Mouse (Mus musculus): ENCODE data around the gene Htr2a. TPM values are rescaled to one million over a fixed set of nuclear protein-coding genes. Genes with fewer than 3 reads are reported as not detected.

The Htr2a gene
- polyA plus RNA-seq, 1 experiment = 0.05 TPM

GRCm38 (mm10) chr14:74723541-74723940 lies 82.9 kb downstream of the Htr2a start:
- DNase-seq = no peak
- Histone ChIP-seq H3K27ac (ENCODE audit: control insufficient read depth, insufficient read depth, low read length) (no peak overlapping the region), H3K36me3 (ENCODE audit: control insufficient read depth, insufficient read depth, low read length) (no peaks in the 10 kb centered on the region), H3K27me3 (ENCODE audit: control insufficient read depth, insufficient read depth, low read length) (no peaks in the 10 kb centered on the region), H3K4me1 (replicated peaks; ENCODE audit: control insufficient read depth, insufficient read depth, low read length) (no peaks in the 10 kb centered on the region), H3K4me3 (ENCODE audit: control insufficient read depth, insufficient read depth, low read length) (no peak overlapping the region)
- 86% methylated on average over 3 of the region's 3 CpGs for WGBS
- TF ChIP-seq CTCF (IDR thresholded peaks at IDR 0.05; ENCODE audit: borderline replicate concordance, control insufficient read depth, extremely low read depth, insufficient read depth, low read length, poor library complexity) (no peak), POLR2A (IDR thresholded peaks at IDR 0.05; ENCODE audit: control insufficient read depth, extremely low read depth, insufficient read depth, low read length, poor library complexity) (no peak)

GRCm38 (mm10) chr14:74731221-74732078 lies 90.8 kb downstream of the Htr2a start:
- no peak overlapping the region for H3K27ac ChIP-seq (ENCODE audit: control insufficient read depth, insufficient read depth, low read length)

GRCm38 (mm10) chr14:74732079-74732783 lies 91.6 kb downstream of the Htr2a start, which contains the start of gene Esd:
Gene Esd, plus strand, starts transcription at chr14:74732297.
- peaks cover 6% of the 10 kb centered on the region; the same call in 1 of the 2 replicates for H3K36me3 ChIP-seq (ENCODE audit: control insufficient read depth, insufficient read depth, low read length)
- peak within 1 kb of the TSS; percentile 64 for H3K4me3 ChIP-seq (ENCODE audit: control insufficient read depth, insufficient read depth, low read length)
- H3K27ac ChIP-seq (ENCODE audit: control insufficient read depth, insufficient read depth, low read length) = no peak within 1 kb of the TSS
- peaks cover 4% of the 10 kb centered on the region; the same call in 1 of the 2 replicates for H3K4me1 ChIP-seq (replicated peaks; ENCODE audit: control insufficient read depth, insufficient read depth, low read length)
- TF ChIP-seq CTCF (IDR thresholded peaks at IDR 0.05; ENCODE audit: borderline replicate concordance, control insufficient read depth, extremely low read depth, insufficient read depth, low read length, poor library complexity) = peak; percentile 23; the same call in 1 of the 2 replicates
- peak; percentile 72; the same call in 1 of the 2 replicates for TF ChIP-seq POLR2A (IDR thresholded peaks at IDR 0.05; ENCODE audit: control insufficient read depth, extremely low read depth, insufficient read depth, low read length, poor library complexity)
- no peaks in the 10 kb centered on the region for H3K27me3 ChIP-seq (ENCODE audit: control insufficient read depth, insufficient read depth, low read length)
- 1% methylated on average over 53 of the region's 53 CpGs for WGBS
- DNase-seq = peak; percentile 96

More at GRCm38 (mm10) chr14:74731221-74732078, 90.8 kb downstream of the Htr2a start:
- DNase-seq = no peak
- Histone ChIP-seq H3K27me3 (ENCODE audit: control insufficient read depth, insufficient read depth, low read length) (no peaks in the 10 kb centered on the region), H3K4me1 (replicated peaks; ENCODE audit: control insufficient read depth, insufficient read depth, low read length) (peaks cover 4% of the 10 kb centered on the region; the same call in 1 of the 2 replicates), H3K36me3 (ENCODE audit: control insufficient read depth, insufficient read depth, low read length) (peaks cover under 1% of the 10 kb centered on the region; the same call in 1 of the 2 replicates), H3K4me3 (ENCODE audit: control insufficient read depth, insufficient read depth, low read length) (peak overlapping the region; percentile 30)
- 33% methylated on average over 9 of the region's 9 CpGs for WGBS
- no peak for TF ChIP-seq CTCF (IDR thresholded peaks at IDR 0.05; ENCODE audit: borderline replicate concordance, control insufficient read depth, extremely low read depth, insufficient read depth, low read length, poor library complexity)
- TF ChIP-seq POLR2A (IDR thresholded peaks at IDR 0.05; ENCODE audit: control insufficient read depth, extremely low read depth, insufficient read depth, low read length, poor library complexity) = no peak

GRCm38 (mm10) chr14:74733397-74733796 lies 92.8 kb downstream of the Htr2a start:
- DNase-seq = no peak
- TF ChIP-seq POLR2A (IDR thresholded peaks at IDR 0.05; ENCODE audit: control insufficient read depth, extremely low read depth, insufficient read depth, low read length, poor library complexity) = no peak
- no peak for TF ChIP-seq CTCF (IDR thresholded peaks at IDR 0.05; ENCODE audit: borderline replicate concordance, control insufficient read depth, extremely low read depth, insufficient read depth, low read length, poor library complexity)
- Histone ChIP-seq H3K27me3 (ENCODE audit: control insufficient read depth, insufficient read depth, low read length) (no peaks in the 10 kb centered on the region), H3K4me1 (replicated peaks; ENCODE audit: control insufficient read depth, insufficient read depth, low read length) (peaks cover 4% of the 10 kb centered on the region; the same call in 1 of the 2 replicates), H3K36me3 (ENCODE audit: control insufficient read depth, insufficient read depth, low read length) (peaks cover 13% of the 10 kb centered on the region), H3K4me3 (ENCODE audit: control insufficient read depth, insufficient read depth, low read length) (no peak overlapping the region), H3K27ac (ENCODE audit: control insufficient read depth, insufficient read depth, low read length) (no peak overlapping the region)
- 89% methylated on average over 2 of the region's 2 CpGs for WGBS

- WGBS = 92% methylated on average over 6 of the region's 6 CpGs
- H3K27me3 ChIP-seq (ENCODE audit: control insufficient read depth, insufficient read depth, low read length) = no peaks in the 10 kb centered on the region
- DNase-seq = no peak
- peaks cover 4% of the 10 kb centered on the region; the same call in 1 of the 2 replicates for H3K4me1 ChIP-seq (replicated peaks; ENCODE audit: control insufficient read depth, insufficient read depth, low read length)
- H3K36me3 ChIP-seq (ENCODE audit: control insufficient read depth, insufficient read depth, low read length) = peaks cover 33% of the 10 kb centered on the region
- no peak overlapping the region for H3K27ac ChIP-seq (ENCODE audit: control insufficient read depth, insufficient read depth, low read length)
- no peak overlapping the region for H3K4me3 ChIP-seq (ENCODE audit: control insufficient read depth, insufficient read depth, low read length)
- no peak for TF ChIP-seq CTCF (IDR thresholded peaks at IDR 0.05; ENCODE audit: borderline replicate concordance, control insufficient read depth, extremely low read depth, insufficient read depth, low read length, poor library complexity)
- no peak for TF ChIP-seq POLR2A (IDR thresholded peaks at IDR 0.05; ENCODE audit: control insufficient read depth, extremely low read depth, insufficient read depth, low read length, poor library complexity)
Measured at GRCm38 (mm10) chr14:74735471-74735870, 94.8 kb downstream of the Htr2a start.

GRCm38 (mm10) chr14:74736850-74737249 lies 96.2 kb downstream of the Htr2a start:
- TF ChIP-seq CTCF (IDR thresholded peaks at IDR 0.05; ENCODE audit: borderline replicate concordance, control insufficient read depth, extremely low read depth, insufficient read depth, low read length, poor library complexity) (no peak), POLR2A (IDR thresholded peaks at IDR 0.05; ENCODE audit: control insufficient read depth, extremely low read depth, insufficient read depth, low read length, poor library complexity) (no peak)
- H3K27me3 ChIP-seq (ENCODE audit: control insufficient read depth, insufficient read depth, low read length) = no peaks in the 10 kb centered on the region
- H3K36me3 ChIP-seq (ENCODE audit: control insufficient read depth, insufficient read depth, low read length) = peaks cover 47% of the 10 kb centered on the region
- 100% methylated on average over 6 of the region's 6 CpGs for WGBS
- no peak overlapping the region for H3K27ac ChIP-seq (ENCODE audit: control insufficient read depth, insufficient read depth, low read length)
- no peak overlapping the region for H3K4me3 ChIP-seq (ENCODE audit: control insufficient read depth, insufficient read depth, low read length)
- peaks cover 3% of the 10 kb centered on the region; the same call in 1 of the 2 replicates for H3K4me1 ChIP-seq (replicated peaks; ENCODE audit: control insufficient read depth, insufficient read depth, low read length)
- no peak for DNase-seq

Other genes starting within 250 kb of the Htr2a start
- 42.5 and 46.1 TPM in 2 replicates for gene Esd, start 91.5 kb downstream of the Htr2a start, polyA plus RNA-seq (2012; rRNA removed)

Data from thymus, adult 2 months (tissue).